Mouse (Mus musculus) hindbrain, embryonic 12.5 days (tissue): Measurements from ENCODE around the gene Tnnt3. TPM values are rescaled to one million over a fixed set of nuclear protein-coding genes. Genes with fewer than 3 reads are reported as not detected.

Source experiments
- ATAC-seq: fragments of 200-750 bp; cut with Nextera tagmentation; 2 replicates; pipeline ENCODE4 v1.8.0; 2017; ENCODE audit warnings: moderate TSS enrichment; ENCODE audit not compliant: low FRiP score
- H3K27ac ChIP-seq: fragments of 300-500 bp; sonication (generic); 2 replicates; pipeline ENCODE4 v1.5.1; 2016; ENCODE audit warnings: mild to moderate bottlenecking
- H3K27me3 ChIP-seq: fragments of 300-500 bp; sonication (generic); 2 replicates; pipeline ENCODE4 v1.6.1; 2016; ENCODE audit warnings: mild to moderate bottlenecking
- H3K36me3 ChIP-seq: fragments of 300-500 bp; sonication (generic); 2 replicates; pipeline ENCODE4 v1.6.1; 2016; ENCODE audit warnings: mild to moderate bottlenecking
- H3K4me1 ChIP-seq: fragments of 300-500 bp; sonication (generic); 2 replicates; pipeline ENCODE4 v1.6.1; 2016
- H3K4me2 ChIP-seq: fragments of 300-500 bp; sonication (generic); replicated peaks from 2 replicates; pipeline ENCODE4 v1.6.1; 2016; ENCODE audit warnings: mild to moderate bottlenecking
- H3K4me3 ChIP-seq: fragments of 300-500 bp; sonication (generic); 2 replicates; pipeline ENCODE4 v1.5.1; 2016; ENCODE audit warnings: mild to moderate bottlenecking
- H3K9ac ChIP-seq: fragments of 300-500 bp; sonication (generic); 2 replicates; pipeline ENCODE4 v1.6.1; 2016; ENCODE audit warnings: mild to moderate bottlenecking, moderate library complexity
- H3K9me3 ChIP-seq: fragments of 300-500 bp; sonication (generic); replicated peaks from 2 replicates; pipeline ENCODE4 v1.6.1; 2016; ENCODE audit warnings: mild to moderate bottlenecking
- WGBS: fragments of 180-500 bp; shearing (Covaris S2); methylation state at CpG from one replicate; pipeline ENCODE4 v1.1.7; 2016; 5-methylcytosine and 5-hydroxymethylcytosine counted together
- polyA plus RNA-seq: library from polyadenylated mRNA; unstranded; fragments of >200 nt; fragmentation: Nextera tagmentation; extraction: Ambion mirVana; gene quantifications from 2 replicates; pipeline ENCODE4 v1.2.1, GENCODE M21; 2016

The Tnnt3 gene
- polyA plus RNA-seq, 1 experiment from 2014 or later = 1.8 TPM

DNA sequence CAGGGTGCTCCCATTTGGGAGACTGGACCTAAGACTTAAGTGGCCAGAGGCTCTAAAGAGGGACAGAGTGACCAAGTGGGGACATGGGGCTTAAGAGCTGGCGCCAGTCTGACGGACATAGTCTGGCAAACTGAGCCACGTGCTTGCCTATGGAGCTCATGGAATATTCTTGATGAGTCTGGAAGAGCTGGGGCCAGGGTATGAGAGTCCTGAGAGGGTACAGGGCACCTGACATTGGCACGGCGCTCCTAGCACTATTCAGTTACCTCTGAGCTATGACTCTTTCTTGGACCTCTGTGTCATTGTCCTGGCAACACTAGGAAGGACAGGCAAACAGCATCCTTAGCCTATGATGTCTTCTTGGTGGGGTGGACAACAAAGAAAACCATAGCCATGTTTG, 53.1 kb downstream of the Tnnt3 start:
- Histone ChIP-seq H3K27ac (no peak overlapping the region), H3K36me3 (no peaks in the 10 kb centered on the region)

DNA sequence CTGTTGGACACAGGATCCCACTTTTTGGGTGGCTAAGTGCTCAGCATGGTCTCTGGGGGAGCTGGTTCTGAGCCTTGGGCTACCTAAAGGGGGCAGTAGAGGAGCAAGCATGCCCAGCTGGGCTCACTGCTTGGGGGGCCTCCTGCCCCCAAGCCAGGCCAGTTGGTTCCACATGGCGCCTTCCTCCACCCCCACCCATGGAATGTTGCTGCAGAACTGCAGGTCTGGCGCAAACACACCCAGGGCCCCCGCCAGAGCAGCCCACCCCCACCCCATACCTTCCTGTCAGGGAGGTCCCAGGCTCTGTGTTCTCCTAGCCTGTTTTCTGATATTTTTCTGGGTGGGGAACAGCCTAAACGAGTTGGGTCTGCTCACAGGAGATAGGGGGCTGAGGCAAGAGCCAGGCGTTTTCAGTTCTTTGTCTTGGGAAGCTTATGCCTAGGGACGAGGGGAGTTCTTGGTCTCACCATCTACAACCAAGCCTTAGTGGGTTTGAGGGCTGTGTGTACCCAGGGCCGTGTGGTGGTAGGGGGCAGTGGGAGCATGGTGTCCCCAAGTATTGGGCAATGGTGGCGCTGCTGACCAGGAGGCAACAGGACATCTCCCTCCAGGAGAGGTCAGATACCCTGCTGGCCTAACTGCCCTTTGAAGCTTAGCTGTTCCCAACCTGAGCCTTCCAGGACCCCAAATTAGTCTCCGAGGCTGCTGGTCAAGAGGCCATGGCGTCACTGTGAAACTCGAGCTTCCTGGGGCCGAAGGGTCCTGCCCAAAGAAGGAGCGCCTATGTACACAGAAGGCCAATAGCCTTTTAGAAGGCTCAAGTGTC, 54.2 kb downstream of the Tnnt3 start:
- Histone ChIP-seq H3K4me2 (no peak overlapping the region), H3K9me3 (no peaks in the 10 kb centered on the region), H3K9ac (no peak overlapping the region), H3K27me3 (no peaks in the 10 kb centered on the region), H3K4me1 (peaks cover 28% of the 10 kb centered on the region), H3K36me3 (no peaks in the 10 kb centered on the region), H3K27ac (peak overlapping the region; percentile 67; the same call in 1 of the 2 replicates), H3K4me3 (no peak overlapping the region)
- 56% methylated on average over 13 of the region's 13 CpGs for WGBS
- no peak for ATAC-seq

More for the DNA sequence above, 53.1 kb downstream of the Tnnt3 start:
- WGBS = 93% methylated on average over 5 of the region's 5 CpGs
- H3K27me3 ChIP-seq = no peaks in the 10 kb centered on the region
- ATAC-seq = no peak
- H3K9ac ChIP-seq = no peak overlapping the region
- H3K4me3 ChIP-seq = no peak overlapping the region
- no peaks in the 10 kb centered on the region for H3K9me3 ChIP-seq
- H3K4me2 ChIP-seq = no peak overlapping the region
- H3K4me1 ChIP-seq = peaks cover 30% of the 10 kb centered on the region

DNA sequence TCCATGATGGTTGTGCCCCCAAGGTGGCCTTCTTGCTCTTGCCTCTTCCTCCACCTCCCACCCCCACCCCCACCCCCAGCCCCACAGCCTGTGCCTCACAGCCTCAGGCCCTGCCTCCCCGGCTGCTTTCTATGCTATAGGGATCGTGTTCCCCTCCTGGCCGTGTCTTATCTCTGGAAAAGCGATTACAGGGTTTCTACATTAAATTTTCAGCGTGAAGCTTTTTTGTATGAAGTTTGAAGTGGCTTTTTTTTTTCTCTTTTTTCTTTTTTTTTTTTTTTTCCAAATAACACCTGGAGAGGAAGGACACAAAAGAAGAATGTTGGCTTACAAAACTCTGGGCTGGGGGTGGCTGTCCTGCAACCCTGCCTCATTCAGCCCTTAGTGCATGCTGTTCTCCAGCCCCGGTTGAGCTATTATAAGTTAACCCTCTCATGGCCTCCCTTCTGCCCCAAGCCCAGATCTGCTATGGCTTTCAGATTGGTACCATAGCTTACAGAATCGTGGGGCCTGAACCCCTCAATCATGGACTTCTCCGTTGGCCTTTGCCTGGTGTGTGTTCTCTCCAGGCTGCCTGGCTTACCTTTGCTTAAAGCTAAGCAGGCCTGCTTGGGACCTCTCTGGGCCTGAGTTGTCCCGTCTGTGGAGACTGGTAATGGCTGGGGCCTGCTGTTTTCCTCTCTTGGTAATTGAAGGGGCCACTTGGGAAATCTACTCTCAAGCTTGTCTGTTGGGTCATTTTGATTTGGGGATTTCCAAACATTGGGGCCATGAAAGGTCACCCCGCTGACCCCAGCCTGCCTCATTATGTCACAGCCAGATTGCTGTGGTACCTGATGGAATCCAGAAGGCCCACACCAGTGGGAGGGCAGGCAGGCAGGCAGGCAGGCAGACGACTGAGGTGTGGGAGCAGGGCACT, 55.0 kb downstream of the Tnnt3 start:
- Histone ChIP-seq H3K36me3 (no peaks in the 10 kb centered on the region), H3K27ac (peak overlapping the region; percentile 67; the same call in 1 of the 2 replicates)

DNA sequence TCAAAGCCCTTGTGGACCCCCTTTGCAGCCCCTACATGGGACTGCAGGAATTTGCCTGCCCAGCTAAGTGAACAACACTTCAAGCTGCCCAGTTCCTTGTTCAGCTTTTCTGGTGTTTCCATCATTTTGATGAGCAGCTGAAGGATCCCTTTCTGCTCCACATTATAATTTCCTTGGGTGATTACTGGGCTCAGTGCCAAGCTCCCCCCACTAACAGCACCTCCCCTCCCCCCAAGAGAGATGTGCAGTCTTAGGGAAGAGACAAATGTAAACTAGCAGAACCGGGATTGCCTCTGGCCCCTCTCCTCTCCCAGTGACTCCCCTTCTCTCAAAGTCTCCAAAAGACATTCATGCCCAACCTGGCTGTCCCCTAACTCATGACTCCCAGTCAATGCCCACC, 56.0 kb downstream of the Tnnt3 start:
- H3K27ac ChIP-seq = peak overlapping the region; percentile 36; the same call in 1 of the 2 replicates

More for the DNA sequence above, 55.0 kb downstream of the Tnnt3 start:
- Histone ChIP-seq H3K9ac (no peak overlapping the region), H3K4me3 (no peak overlapping the region), H3K27me3 (no peaks in the 10 kb centered on the region), H3K9me3 (no peaks in the 10 kb centered on the region), H3K4me1 (peaks cover 25% of the 10 kb centered on the region), H3K4me2 (no peak overlapping the region)
- 41% methylated on average over 11 of the region's 11 CpGs for WGBS
- ATAC-seq = no peak

DNA sequence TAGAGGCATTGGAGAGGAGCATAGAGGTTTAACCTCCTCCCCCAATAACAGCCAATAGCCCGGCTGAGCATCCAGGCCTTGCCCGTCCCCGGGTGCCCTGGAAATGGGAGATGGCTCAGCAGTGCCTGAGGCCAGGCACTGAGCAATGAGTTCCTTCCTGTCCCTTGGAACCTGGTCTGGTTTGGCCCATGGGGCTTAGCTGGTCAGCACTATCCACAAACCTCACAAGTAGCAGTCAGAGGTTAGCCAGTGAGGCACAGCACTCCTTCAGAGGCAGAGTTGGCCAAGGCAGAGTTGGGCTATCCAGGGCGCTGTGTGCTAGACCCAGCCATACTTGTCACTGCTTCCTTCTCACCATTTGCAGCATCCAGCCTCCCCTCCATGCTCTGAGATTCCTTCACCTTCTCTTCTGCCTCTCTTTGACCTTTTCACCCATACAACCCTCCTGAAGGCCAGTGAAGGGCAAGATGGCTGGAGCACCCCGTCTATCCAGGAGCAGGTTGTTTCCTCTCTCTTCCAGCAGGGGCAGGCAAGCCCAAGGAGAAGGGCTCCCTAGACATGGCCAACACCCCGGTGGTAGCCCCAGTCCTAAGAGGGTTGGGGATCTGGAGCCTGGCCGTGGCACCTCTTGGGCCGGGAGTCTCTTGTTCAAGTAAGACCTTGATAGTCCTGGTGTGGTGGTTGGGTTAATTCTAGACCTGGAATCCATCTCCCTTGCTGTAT, 56.9 kb downstream of the Tnnt3 start:
- no peaks in the 10 kb centered on the region for H3K27me3 ChIP-seq
- no peak overlapping the region for H3K4me2 ChIP-seq
- no peak overlapping the region for H3K9ac ChIP-seq
- ATAC-seq = no peak
- no peak overlapping the region for H3K4me3 ChIP-seq
- H3K36me3 ChIP-seq = no peaks in the 10 kb centered on the region
- WGBS = 89% methylated on average over 8 of the region's 8 CpGs
- H3K4me1 ChIP-seq = peaks cover 25% of the 10 kb centered on the region
- H3K9me3 ChIP-seq = no peaks in the 10 kb centered on the region
- peak overlapping the region; percentile 36; the same call in 1 of the 2 replicates for H3K27ac ChIP-seq

More for the DNA sequence above, 56.0 kb downstream of the Tnnt3 start:
- peaks cover 25% of the 10 kb centered on the region for H3K4me1 ChIP-seq
- H3K4me2 ChIP-seq = no peak overlapping the region
- no peak overlapping the region for H3K4me3 ChIP-seq
- no peaks in the 10 kb centered on the region for H3K27me3 ChIP-seq
- no peaks in the 10 kb centered on the region for H3K9me3 ChIP-seq
- WGBS = 25% methylated on average over 1 of the region's 1 CpGs
- ATAC-seq = no peak
- H3K9ac ChIP-seq = no peak overlapping the region
- no peaks in the 10 kb centered on the region for H3K36me3 ChIP-seq

DNA sequence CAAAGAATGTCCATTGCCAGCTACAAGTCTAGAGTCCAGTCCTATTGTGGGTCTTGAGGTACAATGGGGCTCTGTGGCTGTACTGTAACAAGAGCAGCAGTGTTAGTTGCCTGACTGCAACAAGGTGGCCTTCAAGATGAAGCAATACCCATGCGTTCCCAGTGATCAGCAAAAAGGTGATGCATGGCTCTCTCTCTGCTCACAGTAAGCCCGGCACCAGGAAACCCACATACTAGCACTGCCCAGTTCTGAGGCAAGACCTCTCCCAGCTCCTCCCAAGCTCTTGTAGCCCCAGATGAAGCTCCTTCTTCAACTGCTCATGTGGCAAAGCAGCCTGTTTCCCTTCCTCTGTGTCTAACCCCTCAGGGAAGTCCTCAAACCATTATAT, 57.4 kb downstream of the Tnnt3 start:
- no peak for ATAC-seq
- H3K27ac ChIP-seq = no peak overlapping the region
- WGBS = 91% methylated on average over 2 of the region's 2 CpGs

DNA sequence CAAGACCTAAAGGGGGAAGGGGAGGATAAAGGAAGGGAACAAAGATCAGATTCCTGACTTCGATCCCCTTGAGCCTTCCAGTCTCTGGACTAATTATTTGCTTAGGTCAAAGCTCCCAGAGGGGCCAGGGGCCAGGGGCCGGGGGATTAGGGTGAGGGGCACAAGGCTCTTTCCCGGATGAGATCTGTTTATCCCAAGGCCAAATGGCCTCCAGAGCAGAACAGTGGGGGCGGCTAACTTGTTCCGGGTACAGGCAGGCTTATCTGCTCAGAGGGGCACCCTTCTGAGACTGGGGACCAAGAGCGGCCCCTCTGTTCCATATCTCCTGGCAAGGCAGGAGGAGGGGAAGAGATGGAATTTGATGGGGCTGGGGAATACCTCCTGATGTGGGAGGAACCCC, 59.1 kb downstream of the Tnnt3 start:
- Histone ChIP-seq H3K9ac (no peak overlapping the region), H3K36me3 (no peaks in the 10 kb centered on the region), H3K9me3 (no peaks in the 10 kb centered on the region), H3K27me3 (no peaks in the 10 kb centered on the region), H3K4me2 (no peak overlapping the region), H3K4me1 (peaks cover 41% of the 10 kb centered on the region), H3K27ac (no peak overlapping the region), H3K4me3 (no peak overlapping the region)
- ATAC-seq = no peak
- 54% methylated on average over 6 of the region's 6 CpGs for WGBS

More for the DNA sequence above, 57.4 kb downstream of the Tnnt3 start:
- Histone ChIP-seq H3K36me3 (no peaks in the 10 kb centered on the region), H3K9me3 (no peaks in the 10 kb centered on the region), H3K27me3 (no peaks in the 10 kb centered on the region), H3K9ac (no peak overlapping the region), H3K4me1 (peaks cover 29% of the 10 kb centered on the region), H3K4me2 (no peak overlapping the region), H3K4me3 (no peak overlapping the region)

DNA sequence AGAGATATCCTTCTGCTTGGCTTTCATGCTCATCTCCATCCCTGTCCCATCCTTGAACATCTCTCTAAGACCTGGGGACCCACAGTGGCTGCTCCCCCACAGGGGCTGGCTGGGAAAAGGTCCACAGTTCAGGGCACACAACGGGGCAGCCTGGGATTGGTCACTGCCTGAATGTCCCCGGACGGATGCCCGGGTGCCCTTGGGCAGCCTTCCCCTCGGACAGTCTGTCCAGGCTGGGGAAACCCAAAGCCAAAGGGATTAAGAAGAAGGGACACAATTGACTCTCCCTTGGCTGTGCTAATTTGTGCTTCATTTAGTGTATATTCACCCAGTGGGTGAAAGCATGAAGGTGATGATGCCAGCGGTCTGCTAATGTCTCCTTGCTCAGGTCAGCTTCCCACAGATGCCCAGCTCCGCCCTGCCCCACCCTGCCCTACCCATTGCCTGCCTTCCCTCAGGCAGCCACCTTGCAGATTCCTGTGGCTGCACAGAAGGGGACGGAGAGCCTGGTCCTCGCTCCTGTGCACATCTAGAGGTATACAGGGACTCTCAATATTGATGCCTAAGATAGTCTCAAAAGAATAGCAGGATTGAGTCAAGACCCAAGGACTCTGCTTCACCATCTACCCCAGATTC, 60.0 kb downstream of the Tnnt3 start:
- Histone ChIP-seq H3K9me3 (no peaks in the 10 kb centered on the region), H3K4me2 (no peak overlapping the region), H3K4me1 (peaks cover 44% of the 10 kb centered on the region), H3K9ac (no peak overlapping the region), H3K36me3 (no peaks in the 10 kb centered on the region), H3K27ac (no peak overlapping the region), H3K4me3 (no peak overlapping the region), H3K27me3 (no peaks in the 10 kb centered on the region)
- ATAC-seq = no peak
- 96% methylated on average over 9 of the region's 9 CpGs for WGBS

DNA sequence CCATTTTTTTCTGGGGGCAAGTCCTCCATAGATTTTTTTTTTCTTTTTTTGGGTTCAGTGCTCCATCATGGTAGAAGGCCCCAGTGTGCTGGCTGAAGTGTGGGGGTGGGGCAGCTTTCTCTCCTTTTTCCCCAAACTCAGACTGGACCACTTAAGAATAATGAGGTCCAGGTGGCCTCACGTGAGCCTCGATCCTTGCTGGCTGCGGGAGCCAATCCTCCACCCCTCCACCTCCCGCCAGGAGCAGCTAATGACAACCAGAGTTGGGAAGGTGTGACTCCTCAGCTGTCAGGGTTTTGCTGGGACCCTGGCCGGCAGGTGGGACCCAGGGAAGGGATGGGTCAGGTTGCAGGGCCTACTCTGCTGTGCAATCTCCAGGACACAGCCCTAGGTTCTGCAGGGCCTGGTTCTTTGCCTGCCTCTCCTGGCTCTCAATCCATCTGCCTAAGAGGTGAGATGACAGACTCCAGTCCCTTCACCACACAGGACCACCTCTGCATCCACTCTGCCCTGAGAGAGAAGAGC, 61.1 kb downstream of the Tnnt3 start:
- Histone ChIP-seq H3K4me1 (peaks cover 34% of the 10 kb centered on the region), H3K27ac (peak overlapping the region; percentile 57; the same call in 1 of the 2 replicates), H3K27me3 (no peaks in the 10 kb centered on the region; the same call in 1 of the 2 replicates), H3K36me3 (no peaks in the 10 kb centered on the region), H3K9me3 (no peaks in the 10 kb centered on the region), H3K9ac (no peak overlapping the region), H3K4me3 (no peak overlapping the region), H3K4me2 (no peak overlapping the region)
- no peak for ATAC-seq
- 57% methylated on average over 5 of the region's 5 CpGs for WGBS

DNA sequence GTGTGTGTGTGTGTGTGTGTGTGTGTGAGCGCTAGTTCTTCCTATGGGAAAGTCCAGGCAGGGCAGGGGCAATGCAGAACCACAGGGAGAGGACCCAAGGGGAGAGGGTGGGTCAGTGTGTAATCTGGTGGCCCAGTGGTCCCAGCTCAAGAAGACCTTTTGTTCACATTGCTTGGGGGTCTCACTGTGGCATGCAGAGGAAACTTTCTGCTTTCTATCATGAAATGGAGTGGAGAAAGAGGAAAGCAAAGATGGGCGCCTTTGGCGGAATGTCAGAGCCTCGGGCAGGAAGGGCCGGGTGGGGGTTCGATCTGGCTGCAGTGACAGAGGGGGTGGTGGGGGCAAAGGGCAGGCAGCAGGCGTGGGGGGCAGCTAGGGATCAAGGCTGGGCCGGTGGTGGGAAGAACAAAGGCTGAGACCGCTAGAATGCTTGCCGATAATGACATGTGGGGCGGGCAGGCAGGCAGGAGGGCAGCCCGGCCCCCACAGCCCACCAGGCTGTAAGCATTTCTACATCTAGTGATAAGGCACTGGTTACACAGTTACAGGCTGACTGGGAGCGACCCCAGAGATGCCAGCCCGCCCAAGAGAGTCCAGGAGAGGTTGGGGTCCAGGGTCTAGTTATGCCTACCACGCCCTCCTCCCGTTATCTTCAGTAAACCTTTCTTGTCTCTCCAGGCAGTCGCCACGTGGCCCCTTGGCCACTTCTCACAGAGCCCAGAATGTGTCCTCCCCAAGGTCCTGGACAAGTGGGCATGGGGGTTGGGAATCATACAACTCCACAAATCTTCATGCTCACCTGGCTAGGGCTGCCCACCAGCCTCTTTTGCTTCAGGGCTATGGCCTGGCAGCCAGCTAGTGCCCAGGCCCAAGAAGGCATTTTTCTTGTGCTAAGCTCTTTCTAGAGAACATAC, 62.6 kb downstream of the Tnnt3 start:
- WGBS = 26% methylated on average over 18 of the region's 18 CpGs
- peaks cover 35% of the 10 kb centered on the region for H3K4me1 ChIP-seq
- peak overlapping the region; percentile 19; the same call in 1 of the 2 replicates for H3K9ac ChIP-seq
- H3K9me3 ChIP-seq = no peaks in the 10 kb centered on the region
- H3K36me3 ChIP-seq = no peaks in the 10 kb centered on the region
- H3K27me3 ChIP-seq = no peaks in the 10 kb centered on the region; the same call in 1 of the 2 replicates
- H3K4me2 ChIP-seq = no peak overlapping the region
- no peak for ATAC-seq
- peak overlapping the region; percentile 40 for H3K27ac ChIP-seq
- no peak overlapping the region for H3K4me3 ChIP-seq
